Mouse (Mus musculus) neural tube, embryonic 13.5 days (tissue): Measurements from ENCODE around the gene Fam193b. TPM values are rescaled to one million over a fixed set of nuclear protein-coding genes. Genes with fewer than 3 reads are reported as not detected.
"Not testable (repeated sequence)": the region's sequence is repeated elsewhere in the genome, so short reads cannot be mapped to it uniquely, and the experiment has no call there.

Experiments
- ATAC-seq: fragments of 200-750 bp; cut with Nextera tagmentation; 2 replicates; pipeline ENCODE4 v1.8.0; 2017; ENCODE audit warnings: low read depth, mild to moderate bottlenecking, moderate TSS enrichment, moderate library complexity
- H3K27ac ChIP-seq: fragments of 300-500 bp; sonication (generic); replicated peaks from 2 replicates; pipeline ENCODE4 v1.5.1; 2015; ENCODE audit warnings: moderate library complexity, mild to moderate bottlenecking, inconsistent platforms
- H3K27me3 ChIP-seq: fragments of 300-500 bp; sonication (generic); 2 replicates; pipeline ENCODE4 v1.6.1; 2015; ENCODE audit warnings: mild to moderate bottlenecking, inconsistent platforms
- H3K36me3 ChIP-seq: fragments of 300-500 bp; sonication (generic); 2 replicates; pipeline ENCODE4 v1.6.1; 2015; ENCODE audit warnings: mild to moderate bottlenecking, inconsistent platforms
- H3K4me1 ChIP-seq: fragments of 300-500 bp; sonication (generic); replicated peaks from 2 replicates; pipeline ENCODE4 v1.6.1; 2015; ENCODE audit warnings: inconsistent platforms
- H3K4me2 ChIP-seq: fragments of 300-500 bp; sonication (generic); 2 replicates; pipeline ENCODE4 v1.6.1; 2015; ENCODE audit warnings: inconsistent platforms, mild to moderate bottlenecking, moderate library complexity
- H3K4me3 ChIP-seq: fragments of 300-500 bp; sonication (generic); 2 replicates; pipeline ENCODE4 v1.5.1; 2015; ENCODE audit warnings: mild to moderate bottlenecking, inconsistent platforms
- H3K9ac ChIP-seq: fragments of 300-500 bp; sonication (generic); 2 replicates; pipeline ENCODE4 v1.6.1; 2015; ENCODE audit warnings: moderate library complexity, mild to moderate bottlenecking, inconsistent platforms
- H3K9me3 ChIP-seq: fragments of 300-500 bp; sonication (generic); 2 replicates; pipeline ENCODE4 v1.6.1; 2016; ENCODE audit warnings: inconsistent platforms
- WGBS: fragments of 180-500 bp; shearing (Covaris S2); methylation state at CpG from one replicate; pipeline ENCODE4 v1.1.7; 2015; 5-methylcytosine and 5-hydroxymethylcytosine counted together
- polyA plus RNA-seq: library from polyadenylated mRNA; unstranded; fragments of >200 nt; fragmentation: Nextera tagmentation; extraction: Ambion mirVana; gene quantifications from 2 replicates; pipeline ENCODE4 v1.2.1, GENCODE M21; 2015

The Fam193b gene
- polyA plus RNA-seq, 1 experiment from 2014 or later = 49.9 TPM

GRCm38 (mm10) chr13:55569726-55570285 is 1.1 kb downstream of the Fam193b start:
- Histone ChIP-seq H3K9ac (peak overlapping the region; percentile 98), H3K4me2 (peak overlapping the region; percentile 98), H3K36me3 (peaks cover 20% of the 10 kb centered on the region), H3K27me3 (no peaks in the 10 kb centered on the region), H3K4me3 (peak overlapping the region; percentile 98), H3K27ac (peak overlapping the region; percentile 95), H3K9me3 (no peaks in the 10 kb centered on the region), H3K4me1 (peaks cover 42% of the 10 kb centered on the region)
- no peak for ATAC-seq
- WGBS = 4% methylated on average over 16 of the region's 16 CpGs

- H3K4me3 ChIP-seq, H3K9me3 ChIP-seq, H3K27ac ChIP-seq, H3K9ac ChIP-seq, H3K27me3 ChIP-seq, ATAC-seq, H3K4me2 ChIP-seq: not testable (repeated sequence)
- Histone ChIP-seq H3K4me1 (peaks cover 47% of the 10 kb centered on the region), H3K36me3 (peaks cover 20% of the 10 kb centered on the region)
- 86% methylated on average over 4 of the region's 4 CpGs for WGBS
These were observed 2.4 kb downstream of the Fam193b start for GRCm38 (mm10) chr13:55568524-55568923.

GRCm38 (mm10) chr13:55567949-55568348 is 3.0 kb downstream of the Fam193b start:
- H3K4me1 ChIP-seq = peaks cover 53% of the 10 kb centered on the region
- no peaks in the 10 kb centered on the region for H3K27me3 ChIP-seq
- 92% methylated on average over 2 of the region's 2 CpGs for WGBS
- H3K4me2 ChIP-seq = no peak overlapping the region
- no peak overlapping the region for H3K4me3 ChIP-seq
- peaks cover 23% of the 10 kb centered on the region for H3K36me3 ChIP-seq
- H3K9ac ChIP-seq = no peak overlapping the region
- no peaks in the 10 kb centered on the region for H3K9me3 ChIP-seq
- ATAC-seq = no peak
- H3K27ac ChIP-seq = no peak overlapping the region

GRCm38 (mm10) chr13:55567001-55567400 is 3.9 kb downstream of the Fam193b start:
- Histone ChIP-seq H3K4me3 (no peak overlapping the region), H3K27me3 (no peaks in the 10 kb centered on the region), H3K4me2 (no peak overlapping the region), H3K9ac (0 out of 2 replicates have a peak overlapping the region, but pooled peaks have one; percentile 12), H3K4me1 (peaks cover 53% of the 10 kb centered on the region), H3K27ac (no peak overlapping the region), H3K36me3 (peaks cover 23% of the 10 kb centered on the region), H3K9me3 (no peaks in the 10 kb centered on the region)
- ATAC-seq = no peak
- WGBS = 75% methylated on average over 6 of the region's 6 CpGs

- 77% methylated on average over 7 of the region's 7 CpGs for WGBS
- peaks cover 30% of the 10 kb centered on the region for H3K4me1 ChIP-seq
These were observed 7.5 kb downstream of the Fam193b start for GRCm38 (mm10) chr13:55563266-55563879.

GRCm38 (mm10) chr13:55557499-55557898 is 13.4 kb downstream of the Fam193b start:
- H3K4me3 ChIP-seq = no peak overlapping the region
- H3K4me2 ChIP-seq = no peak overlapping the region
- no peak for ATAC-seq
- H3K9ac ChIP-seq = no peak overlapping the region
- H3K27me3 ChIP-seq = no peaks in the 10 kb centered on the region
- no peaks in the 10 kb centered on the region for H3K4me1 ChIP-seq
- no peak overlapping the region for H3K27ac ChIP-seq
- 87% methylated on average over 6 of the region's 6 CpGs for WGBS
- H3K9me3 ChIP-seq = no peaks in the 10 kb centered on the region
- peaks cover 50% of the 10 kb centered on the region for H3K36me3 ChIP-seq

More at GRCm38 (mm10) chr13:55563266-55563879, 7.5 kb downstream of the Fam193b start:
- no peaks in the 10 kb centered on the region for H3K27me3 ChIP-seq
- no peak for ATAC-seq
- no peak overlapping the region for H3K27ac ChIP-seq
- no peaks in the 10 kb centered on the region for H3K9me3 ChIP-seq
- no peak overlapping the region for H3K4me3 ChIP-seq
- H3K36me3 ChIP-seq = peaks cover 21% of the 10 kb centered on the region
- H3K9ac ChIP-seq = no peak overlapping the region
- no peak overlapping the region for H3K4me2 ChIP-seq

- Histone ChIP-seq H3K9ac (no peak overlapping the region), H3K36me3 (peaks cover 65% of the 10 kb centered on the region), H3K4me3 (no peak overlapping the region), H3K9me3 (no peaks in the 10 kb centered on the region), H3K27me3 (no peaks in the 10 kb centered on the region), H3K4me1 (no peaks in the 10 kb centered on the region), H3K27ac (no peak overlapping the region), H3K4me2 (no peak overlapping the region)
- whole genome bisulfite sequencing = 94% methylated on average over 9 of the region's 9 CpGs
- ATAC-seq = no peak
These were observed 15.0 kb downstream of the Fam193b start for GRCm38 (mm10) chr13:55555921-55556320.

GRCm38 (mm10) chr13:55549061-55549460 is 21.9 kb downstream of the Fam193b start:
- 83% methylated on average over 15 of the region's 15 CpGs for WGBS
- no peak for ATAC-seq
- Histone ChIP-seq H3K9me3 (no peaks in the 10 kb centered on the region), H3K27ac (no peak overlapping the region), H3K27me3 (no peaks in the 10 kb centered on the region), H3K9ac (no peak overlapping the region), H3K4me3 (no peak overlapping the region), H3K4me2 (no peak overlapping the region), H3K4me1 (no peaks in the 10 kb centered on the region), H3K36me3 (peaks cover 99% of the 10 kb centered on the region)

- WGBS = 81% methylated on average over 5 of the region's 5 CpGs
- no peak for ATAC-seq
- H3K27me3 ChIP-seq = no peaks in the 10 kb centered on the region
- no peak overlapping the region for H3K4me3 ChIP-seq
- H3K9ac ChIP-seq = no peak overlapping the region
- H3K9me3 ChIP-seq = no peaks in the 10 kb centered on the region
- H3K27ac ChIP-seq = no peak overlapping the region
- peaks cover 99% of the 10 kb centered on the region for H3K36me3 ChIP-seq
- no peak overlapping the region for H3K4me2 ChIP-seq
- H3K4me1 ChIP-seq = no peaks in the 10 kb centered on the region
These were observed 22.5 kb downstream of the Fam193b start for GRCm38 (mm10) chr13:55548426-55548825.

GRCm38 (mm10) chr13:55547916-55548315 is 23.0 kb downstream of the Fam193b start:
- Histone ChIP-seq H3K4me3 (no peak overlapping the region), H3K4me1 (no peaks in the 10 kb centered on the region), H3K9me3 (no peaks in the 10 kb centered on the region), H3K4me2 (no peak overlapping the region), H3K27ac (no peak overlapping the region), H3K36me3 (peaks cover 99% of the 10 kb centered on the region), H3K27me3 (no peaks in the 10 kb centered on the region), H3K9ac (no peak overlapping the region)
- WGBS = 97% methylated on average over 2 of the region's 2 CpGs
- ATAC-seq = no peak

- no peak for ATAC-seq
- H3K4me2 ChIP-seq = no peak overlapping the region
- WGBS = 91% methylated on average over 6 of the region's 6 CpGs
These were observed 26.1 kb downstream of the Fam193b start for GRCm38 (mm10) chr13:55544792-55545191.

GRCm38 (mm10) chr13:55543447-55543846 is 27.5 kb downstream of the Fam193b start:
- H3K27ac ChIP-seq = no peak overlapping the region
- H3K9ac ChIP-seq = no peak overlapping the region
- no peak overlapping the region for H3K4me3 ChIP-seq
- peaks cover 100% of the 10 kb centered on the region for H3K36me3 ChIP-seq
- no peaks in the 10 kb centered on the region for H3K27me3 ChIP-seq
- 90% methylated on average over 8 of the region's 8 CpGs for WGBS
- H3K4me2 ChIP-seq = no peak overlapping the region
- no peaks in the 10 kb centered on the region for H3K9me3 ChIP-seq
- no peak for ATAC-seq
- H3K4me1 ChIP-seq = no peaks in the 10 kb centered on the region

More at GRCm38 (mm10) chr13:55544792-55545191, 26.1 kb downstream of the Fam193b start:
- no peaks in the 10 kb centered on the region for H3K27me3 ChIP-seq
- no peak overlapping the region for H3K9ac ChIP-seq
- no peaks in the 10 kb centered on the region for H3K4me1 ChIP-seq
- H3K4me3 ChIP-seq = no peak overlapping the region
- no peaks in the 10 kb centered on the region for H3K9me3 ChIP-seq
- H3K27ac ChIP-seq = no peak overlapping the region
- H3K36me3 ChIP-seq = peaks cover 100% of the 10 kb centered on the region

- H3K9me3 ChIP-seq = no peaks in the 10 kb centered on the region
- ATAC-seq = no peak
- WGBS = 94% methylated on average over 4 of the region's 4 CpGs
These were observed 28.0 kb downstream of the Fam193b start for GRCm38 (mm10) chr13:55542891-55543290.

More at GRCm38 (mm10) chr13:55542891-55543290, 28.0 kb downstream of the Fam193b start:
- Histone ChIP-seq H3K4me1 (no peaks in the 10 kb centered on the region), H3K36me3 (peaks cover 100% of the 10 kb centered on the region), H3K4me3 (no peak overlapping the region), H3K27ac (no peak overlapping the region), H3K4me2 (no peak overlapping the region), H3K27me3 (no peaks in the 10 kb centered on the region), H3K9ac (no peak overlapping the region)
